Mouse (Mus musculus) cerebellum, adult 8-10 months (tissue): ENCODE measurements around the gene Ehmt2.
"Not testable (repeated sequence)": the region's sequence is repeated elsewhere in the genome, so short reads cannot be mapped to it uniquely, and the experiment has no call there.

Source experiments
- DNase-seq: peaks from one replicate; pipeline ENCODE4 v3.0.0; 2022

Gene Ehmt2

DNA sequence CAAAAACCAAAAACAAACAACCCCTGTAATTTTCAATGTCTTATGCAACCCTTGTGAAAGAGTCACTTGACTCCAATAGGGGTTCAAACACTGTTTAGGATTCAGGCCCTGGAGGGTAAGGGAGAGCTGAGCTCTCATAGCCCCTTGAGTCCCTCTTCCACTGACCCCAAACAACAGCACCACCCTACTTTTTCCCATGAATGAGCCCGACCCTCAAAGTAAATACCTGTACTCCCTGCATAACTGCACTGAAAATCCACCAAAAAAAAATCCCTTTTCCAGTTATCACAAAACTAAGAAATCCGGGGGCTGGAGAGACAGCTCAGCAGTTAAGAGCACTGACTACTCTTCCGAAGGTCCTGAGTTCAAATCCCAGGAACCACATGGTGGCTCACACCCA lies 57.6 kb downstream of the Ehmt2 start:
- DNase-seq: no peak

DNA sequence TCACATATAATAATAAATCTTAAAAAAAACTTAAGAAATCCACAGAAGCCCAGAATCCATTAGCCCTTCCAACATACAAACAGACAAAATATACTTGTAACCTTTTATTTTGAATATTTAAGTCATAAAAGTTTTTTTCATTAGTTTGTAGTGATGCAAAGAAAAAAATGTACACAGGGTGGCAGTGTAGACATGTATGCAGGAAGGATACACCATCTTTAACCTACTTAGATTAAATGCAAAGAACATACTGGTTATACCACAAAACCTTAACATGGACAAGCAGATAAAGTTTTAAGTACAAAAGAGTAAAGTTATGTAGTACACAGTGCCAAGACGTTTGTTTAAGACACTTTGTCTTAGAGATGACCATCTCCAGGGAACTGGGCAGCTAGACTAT lies 58.1 kb downstream of the Ehmt2 start:
- DNase-seq: no peak

DNA sequence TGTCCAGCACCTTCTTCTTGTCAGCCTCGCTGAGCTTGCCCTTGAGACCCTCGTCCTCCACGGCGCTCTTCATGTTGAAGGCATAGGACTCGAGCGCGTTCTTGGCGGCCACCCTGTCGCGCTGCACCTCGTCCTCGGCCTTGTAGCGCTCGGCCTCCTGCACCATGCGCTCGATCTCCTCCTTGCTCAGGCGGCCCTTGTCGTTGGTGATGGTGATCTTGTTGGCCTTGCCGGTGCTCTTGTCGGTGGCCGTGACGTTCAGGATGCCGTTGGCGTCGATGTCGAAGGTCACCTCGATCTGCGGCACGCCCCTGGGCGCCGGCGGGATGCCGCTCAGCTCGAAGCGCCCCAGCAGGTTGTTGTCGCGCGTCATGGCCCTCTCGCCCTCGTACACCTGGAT lies 59.0 kb downstream of the Ehmt2 start:
- DNase-seq: not testable (repeated sequence)

DNA sequence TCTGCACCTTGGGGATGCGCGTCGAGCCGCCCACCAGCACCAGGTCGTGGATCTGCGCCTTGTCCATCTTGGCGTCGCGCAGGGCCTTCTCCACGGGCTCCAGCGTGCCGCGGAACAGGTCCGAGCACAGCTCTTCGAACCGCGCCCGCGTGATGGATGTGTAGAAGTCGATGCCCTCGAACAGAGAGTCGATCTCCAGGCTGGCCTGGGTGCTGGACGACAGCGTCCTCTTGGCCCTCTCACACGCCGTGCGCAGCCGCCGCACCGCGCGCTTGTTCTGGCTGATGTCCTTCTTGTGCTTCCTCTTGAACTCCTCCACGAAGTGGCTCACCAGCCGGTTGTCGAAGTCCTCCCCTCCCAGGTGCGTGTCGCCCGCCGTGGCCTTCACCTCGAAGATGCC lies 59.7 kb downstream of the Ehmt2 start:
- not testable (repeated sequence) for DNase-seq

DNA sequence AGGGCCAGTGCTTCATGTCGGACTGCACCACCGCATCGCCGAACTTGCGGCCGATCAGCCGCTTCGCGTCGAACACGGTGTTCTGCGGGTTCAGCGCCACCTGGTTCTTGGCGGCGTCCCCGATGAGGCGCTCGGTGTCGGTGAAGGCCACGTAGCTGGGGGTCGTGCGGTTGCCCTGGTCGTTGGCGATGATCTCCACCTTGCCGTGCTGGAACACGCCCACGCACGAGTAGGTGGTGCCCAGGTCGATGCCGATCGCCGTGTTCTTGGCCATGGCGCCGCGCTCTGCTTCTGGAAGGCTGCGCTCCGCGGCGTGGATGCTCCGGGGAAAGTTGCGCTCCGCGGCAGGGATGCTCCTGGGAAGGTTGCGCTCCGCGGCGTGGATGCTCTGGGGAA lies 60.5 kb downstream of the Ehmt2 start:
- not testable (repeated sequence) for DNase-seq

DNA sequence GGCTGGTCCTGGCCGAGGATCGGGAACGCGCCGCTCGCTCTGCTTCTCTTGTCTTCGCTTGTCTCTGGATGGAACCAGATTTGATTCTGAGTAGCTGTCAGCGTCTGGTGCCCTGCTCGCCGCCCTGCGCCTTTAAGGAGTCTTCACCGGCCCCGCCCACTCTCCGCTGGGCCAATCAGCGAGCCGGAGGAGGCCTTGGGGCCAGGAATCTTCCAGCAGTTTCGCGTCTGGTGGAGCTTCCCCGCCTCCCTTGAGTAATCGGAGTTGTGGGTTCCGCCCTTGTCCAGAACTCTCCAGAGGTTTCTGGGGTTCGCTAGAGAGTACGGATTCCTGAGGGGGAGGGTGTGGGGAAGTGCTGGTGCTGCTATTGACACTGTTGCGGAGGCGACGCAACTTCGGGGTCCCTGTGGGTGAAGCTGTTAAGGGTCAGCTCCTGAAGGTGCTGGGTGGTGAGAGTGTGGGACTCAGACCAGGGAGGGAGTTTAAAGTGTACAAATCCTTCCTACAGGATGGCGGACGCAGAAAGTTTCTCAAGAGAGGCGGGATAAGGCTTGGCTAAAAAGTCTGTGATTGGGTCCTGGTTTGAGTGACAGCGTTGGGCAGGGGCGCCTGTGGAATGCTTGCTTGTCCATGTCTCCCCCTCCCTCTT lies 61.0 kb downstream of the Ehmt2 start, which contains the start of gene Hspa1b:
Hspa1b (minus strand) TSS at position 109 of the 649 bp plus-strand sequence.
- DNase-seq: peak; percentile 81

DNA sequence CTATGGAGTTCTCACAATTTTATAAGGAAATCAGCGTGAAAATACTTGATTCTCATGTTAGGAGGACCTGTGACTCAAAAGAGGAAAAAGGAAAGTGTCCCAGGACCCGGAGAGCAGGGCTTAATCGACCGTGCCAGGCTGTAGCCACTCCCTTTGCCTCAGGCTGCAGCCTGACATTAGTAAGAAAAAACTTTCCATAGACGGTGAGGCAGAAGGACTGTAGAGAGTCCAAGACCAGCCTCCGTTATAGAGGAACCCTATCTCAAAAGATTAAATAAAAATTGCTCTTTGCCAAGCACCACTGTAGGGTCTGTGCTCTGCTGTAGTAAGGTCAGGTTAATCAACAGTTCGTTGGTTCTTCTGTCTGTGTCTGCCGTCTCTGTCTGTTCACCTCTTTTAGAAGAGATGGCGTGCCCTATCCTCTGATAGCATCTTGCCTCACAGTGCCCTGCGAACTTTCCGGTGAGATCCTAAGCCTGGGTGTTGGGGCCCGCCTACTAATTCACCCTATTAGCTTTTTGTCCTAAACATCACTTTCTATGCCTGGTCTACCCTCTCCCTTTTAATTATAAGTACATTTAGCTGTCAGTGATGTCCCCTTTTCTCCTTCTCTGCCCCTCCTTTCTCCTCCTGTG lies 61.7 kb downstream of the Ehmt2 start:
- DNase-seq: no peak

DNA sequence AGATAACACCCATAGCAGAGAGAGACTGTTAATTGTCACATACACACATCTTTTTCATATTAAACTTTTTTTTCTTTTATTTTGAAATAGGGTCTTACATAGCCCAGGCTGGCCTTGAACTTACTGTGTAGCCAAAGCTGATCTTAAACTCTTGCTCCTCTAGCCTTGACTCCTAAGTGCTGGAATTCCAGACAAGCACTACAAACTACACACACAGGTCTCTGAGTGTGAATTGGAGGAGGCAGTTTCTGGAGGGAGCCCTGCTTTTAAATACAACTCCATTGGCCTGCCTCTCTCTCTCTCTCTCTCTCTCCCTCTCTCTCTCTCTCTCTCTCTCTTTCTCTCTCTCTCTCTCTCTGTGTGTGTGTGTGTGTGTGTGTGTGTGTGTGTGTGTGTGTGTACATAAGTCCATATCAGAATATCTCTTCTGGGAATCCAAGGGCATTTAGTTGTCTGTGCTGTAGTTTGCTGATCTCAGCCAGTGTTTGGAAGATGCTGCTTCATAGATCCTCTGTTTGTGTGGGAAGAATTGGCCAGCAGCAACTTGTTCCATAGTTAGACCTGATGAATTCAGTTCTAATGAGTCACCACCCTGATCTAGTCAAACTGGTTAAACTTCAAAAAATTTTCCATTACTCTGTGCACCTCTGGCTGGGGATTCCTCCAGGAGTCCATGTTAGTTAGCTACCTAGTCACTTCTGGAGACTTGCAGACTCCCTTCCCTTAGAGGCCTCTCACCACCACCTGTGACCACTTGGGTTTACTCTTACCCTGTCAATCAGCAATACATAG lies 62.6 kb downstream of the Ehmt2 start:
- DNase-seq: no peak

DNA sequence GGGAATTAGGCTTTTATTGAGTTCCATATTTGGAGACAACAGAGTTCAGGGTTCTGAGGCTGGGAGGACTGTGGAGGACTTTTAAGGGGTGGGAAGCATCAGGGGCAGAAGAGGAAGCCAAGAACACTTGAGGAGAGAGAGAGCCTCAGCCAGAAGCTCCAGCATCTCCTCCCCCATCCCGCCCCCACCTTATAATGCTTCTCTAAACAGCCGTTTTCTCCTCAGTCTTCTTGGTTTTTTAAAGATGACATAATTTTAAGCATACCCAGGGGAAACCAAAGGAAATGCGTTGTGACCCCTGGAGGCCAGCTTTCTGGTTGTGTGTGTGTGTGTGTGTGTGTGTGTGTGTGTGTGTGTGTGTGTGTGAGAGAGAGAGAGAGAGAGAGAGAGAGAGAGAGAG lies 63.9 kb downstream of the Ehmt2 start:
- DNase-seq: no peak

DNA sequence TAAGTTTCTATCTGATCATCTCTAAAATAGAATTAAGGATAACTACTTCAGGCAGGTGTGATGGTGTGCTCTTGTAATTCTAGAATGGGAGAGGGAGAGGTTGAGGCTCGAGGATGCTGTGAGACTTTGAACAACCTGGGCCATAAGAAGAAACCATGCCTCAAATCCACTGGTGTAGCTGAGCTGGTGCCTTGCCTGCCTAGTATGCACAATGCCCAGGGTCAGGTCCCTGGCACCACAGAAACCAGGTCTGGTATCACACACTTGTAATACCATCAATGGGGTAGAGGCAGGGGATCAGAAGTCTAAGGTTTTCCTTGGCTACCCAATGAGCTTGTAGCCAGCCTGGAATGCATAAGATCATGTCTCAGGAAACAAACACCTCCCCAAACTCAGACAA lies 64.6 kb downstream of the Ehmt2 start:
- no peak for DNase-seq
